ENCODE assay signal across 8 mouse cellular contexts in the genomic region with DNA sequence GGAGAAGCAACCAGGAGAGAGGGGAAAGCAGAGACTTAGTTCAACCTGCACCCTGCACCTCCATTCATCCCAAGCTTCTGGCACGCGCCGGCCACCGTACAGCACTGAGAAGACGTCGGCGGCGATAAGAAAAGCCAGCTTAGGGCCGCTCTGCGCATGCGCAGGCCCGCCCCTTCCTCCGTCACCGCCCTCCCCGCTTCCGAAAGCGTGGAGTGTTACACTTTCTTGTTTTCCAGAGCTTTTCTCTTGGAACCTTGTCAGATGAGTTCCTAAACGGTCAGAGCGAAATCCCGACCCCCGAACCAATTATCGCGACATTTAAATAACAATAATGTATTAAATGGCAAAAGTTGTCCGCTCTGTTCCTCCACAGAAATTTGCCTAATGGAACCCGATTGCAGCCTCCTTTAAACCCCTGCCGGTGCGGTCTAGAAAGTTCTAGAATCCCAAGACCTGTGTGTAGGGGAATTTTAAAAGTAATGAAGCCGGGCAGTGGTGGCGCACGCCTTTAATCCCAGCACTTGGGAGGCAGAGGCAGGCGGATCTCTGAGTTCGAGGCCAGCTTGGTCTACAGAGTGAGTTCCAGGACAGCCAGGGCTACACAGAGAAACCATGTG. TPM values are rescaled to one million over a fixed set of nuclear protein-coding genes. Genes with fewer than 3 reads are reported as not detected.
DNase-seq lines count a peak whose midpoint lies in the region; ATAC-seq and TF ChIP-seq lines count a peak whose summit lies in the region.

Ints2 (minus strand) TSS at position 116 of the 617 bp plus-strand sequence.

- peak; percentile 94 for ATAC-seq in kidney, embryonic 14.5 days (ENCODE audit: low FRiP score, low TSS enrichment)
- peak; percentile 87; the same call in 1 of the 2 replicates for ATAC-seq in limb, embryonic 15.5 days (ENCODE audit: insufficient number of reproducible peaks, low FRiP score, low TSS enrichment, low read depth)

- no peak for TF ChIP-seq POLR2A in bone marrow macrophage, adult 2 months (IDR thresholded peaks at IDR 0.05; ENCODE audit: borderline replicate concordance, low read depth, low read length)
- peak; percentile 93 for TF ChIP-seq POLR2A in embryonic fibroblast, embryonic 13.5 days (IDR thresholded peaks at IDR 0.05; ENCODE audit: low read depth, low read length)

- peak within 1 kb of the TSS; percentile 78 for H3K4me3 ChIP-seq in bone marrow macrophage, adult 2 months (ENCODE audit: insufficient read depth, low read length)
- H3K4me3 ChIP-seq in embryonic fibroblast, embryonic 13.5 days (ENCODE audit: insufficient read depth, low read length), result peak within 1 kb of the TSS; percentile 92
- peak within 1 kb of the TSS; percentile 79 for H3K4me3 ChIP-seq in kidney, embryonic 14.5 days (ENCODE audit: low read length)
- H3K4me3 ChIP-seq in limb, embryonic 15.5 days, result peak within 1 kb of the TSS; percentile 70

- no peaks in the 10 kb centered on the region for H3K27me3 ChIP-seq in kidney, embryonic 14.5 days (ENCODE audit: control insufficient read depth, insufficient read depth, low read length)
- no peaks in the 10 kb centered on the region for H3K27me3 ChIP-seq in limb, embryonic 15.5 days

- no peaks in the 10 kb centered on the region for H3K9me3 ChIP-seq in kidney, embryonic 14.5 days (ENCODE audit: control insufficient read depth, low read length)
- H3K9me3 ChIP-seq in limb, embryonic 15.5 days, result no peaks in the 10 kb centered on the region

- peak within 1 kb of the TSS; percentile 86 for H3K9ac ChIP-seq in kidney, embryonic 14.5 days (ENCODE audit: low read depth, low read length)
- H3K9ac ChIP-seq in limb, embryonic 15.5 days, result peak within 1 kb of the TSS; percentile 71

- peak within 1 kb of the TSS; percentile 59 for H3K4me2 ChIP-seq in kidney, embryonic 14.5 days (replicated peaks; ENCODE audit: low read depth, low read length)
- H3K4me2 ChIP-seq in limb, embryonic 15.5 days, result peak within 1 kb of the TSS; percentile 65

- WGBS in kidney, embryonic 14.5 days, result 7% methylated on average over 32 of the region's 32 CpGs
- WGBS in limb, embryonic 15.5 days, result 8% methylated on average over 32 of the region's 32 CpGs

- peaks cover 7% of the 10 kb centered on the region for H3K36me3 ChIP-seq in kidney, embryonic 14.5 days (ENCODE audit: control insufficient read depth, insufficient read depth, low read length)
- H3K36me3 ChIP-seq in limb, embryonic 15.5 days, result peaks cover 7% of the 10 kb centered on the region; the same call in 1 of the 2 replicates

- TF ChIP-seq CTCF in bone marrow macrophage, adult 2 months (IDR thresholded peaks at IDR 0.05; ENCODE audit: low read depth, low read length), result no peak
- no peak for TF ChIP-seq CTCF in embryonic fibroblast, embryonic 13.5 days (IDR thresholded peaks at IDR 0.05; ENCODE audit: borderline replicate concordance, insufficient read depth, low read length)

- H3K4me1 ChIP-seq in bone marrow macrophage, adult 2 months (ENCODE audit: control insufficient read depth, insufficient read depth, low read length), result peaks cover 6% of the 10 kb centered on the region
- peaks cover 5% of the 10 kb centered on the region; the same call in 1 of the 2 replicates for H3K4me1 ChIP-seq in embryonic fibroblast, embryonic 13.5 days (ENCODE audit: control insufficient read depth, insufficient read depth, low read length)
- H3K4me1 ChIP-seq in kidney, embryonic 14.5 days (ENCODE audit: control insufficient read depth, insufficient read depth, low read length), result peaks cover 8% of the 10 kb centered on the region; the same call in 1 of the 2 replicates
- H3K4me1 ChIP-seq in limb, embryonic 15.5 days, result peaks cover 13% of the 10 kb centered on the region

- peak; percentile 93 for DNase-seq in A20 (ENCODE audit: low read depth, low spot score)
- DNase-seq in heart, adult 9 months (ENCODE audit: low spot score in 2 of 2), result peak; percentile 92
- peak; percentile 71 to 76 for DNase-seq in monocyte, adult 2 months (ENCODE audit: low read depth in 1 of 2, low spot score in 2 of 2)
- peak; percentile 89 to 91 for DNase-seq in spleen, postnatal 36 days (ENCODE audit: low spot score in 2 of 2)

- peak within 1 kb of the TSS; percentile 47 for H3K27ac ChIP-seq in bone marrow macrophage, adult 2 months (ENCODE audit: insufficient read depth, low read depth, low read length)
- peak within 1 kb of the TSS; percentile 53 for H3K27ac ChIP-seq in embryonic fibroblast, embryonic 13.5 days (ENCODE audit: insufficient read depth, low read length)
- peak within 1 kb of the TSS; percentile 65; the same call in 1 of the 2 replicates for H3K27ac ChIP-seq in kidney, embryonic 14.5 days (ENCODE audit: low read depth, low read length)
- H3K27ac ChIP-seq in limb, embryonic 15.5 days, result peak within 1 kb of the TSS; percentile 85

RNA-seq across cellular contexts. Expression of gene Ints2, which starts in this region (rescaled TPM):
- polyA plus RNA-seq in bone marrow macrophage, adult 2 months (2012; ENCODE audit: insufficient read depth, insufficient read length, missing spikeins), result 9.1 and 11.1 TPM in 2 replicates
- 28.4 and 32.2 TPM in 2 replicates for polyA plus RNA-seq in embryonic fibroblast, embryonic 13.5 days (2011; ENCODE audit: insufficient read length, low read depth, missing spikeins)
- polyA plus RNA-seq in kidney, embryonic 14.5 days (2014; fragmentation: Nextera tagmentation; extraction: Ambion mirVana), result 21.7 and 35.7 TPM in 2 replicates
- 23.3 and 25.4 TPM in 2 replicates for polyA plus RNA-seq in limb, embryonic 15.5 days (2015; fragmentation: Nextera tagmentation; extraction: Ambion mirVana)

Comparison
In these comparisons a context has a peak if more than half of its experiments do, and no peak if none do; other contexts are left out.
1. Peak in every context shown above with its lines: DNase-seq, ATAC-seq, H3K4me3 ChIP-seq and H3K27ac ChIP-seq.